Mouse (Mus musculus): ENCODE results near the gene R3hdm4.

DNA sequence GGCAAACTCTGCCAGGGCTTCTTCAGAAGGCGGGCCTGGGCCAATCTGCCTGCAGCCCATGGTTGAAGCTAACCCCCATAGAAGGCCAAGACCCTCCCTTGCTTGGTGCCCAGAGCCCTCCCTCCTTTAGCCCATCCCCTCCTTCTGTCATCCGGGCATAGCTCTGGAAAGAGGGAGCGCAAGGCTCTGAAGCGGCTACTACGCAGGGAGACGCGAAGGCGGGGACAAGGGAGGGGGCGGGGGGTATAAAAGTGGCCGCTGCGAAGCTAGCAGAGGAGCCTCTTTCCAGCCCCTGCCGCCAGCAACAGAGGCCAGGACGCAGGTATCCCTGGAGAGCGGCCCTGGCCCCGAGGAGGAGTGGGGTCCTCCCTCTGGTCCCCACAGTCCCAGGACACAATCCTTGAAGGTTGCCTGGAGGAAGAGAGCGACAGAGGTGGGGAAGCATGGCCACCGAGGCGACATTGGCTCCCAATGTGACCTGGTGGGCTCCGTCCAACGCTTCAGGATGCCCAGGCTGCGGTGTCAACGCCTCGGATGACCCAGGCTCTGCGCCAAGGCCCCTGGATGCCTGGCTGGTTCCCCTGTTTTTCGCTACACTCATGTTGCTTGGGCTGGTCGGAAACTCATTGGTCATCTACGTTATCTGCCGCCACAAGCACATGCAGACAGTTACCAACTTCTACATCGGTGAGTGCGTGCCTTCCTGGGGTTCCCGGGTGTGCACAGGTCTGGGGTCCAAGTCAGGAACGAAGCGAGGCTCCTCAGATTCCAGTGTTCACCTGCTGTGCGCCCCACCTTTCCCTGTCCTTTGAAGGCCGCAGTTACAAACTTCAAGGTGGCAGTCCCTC is 2.6 kb downstream of the R3hdm4 start:
- TF ChIP-seq CTCF (IDR thresholded peaks at IDR 0.05; ENCODE audit: low read depth, low read length) (no peak), POLR2A (IDR thresholded peaks at IDR 0.05; ENCODE audit: borderline replicate concordance, low read depth, low read length) (no peak)

Measured in bone marrow macrophage, adult 2 months (primary cell).